Mouse (Mus musculus): ENCODE results near the gene Efs.

GRCm38 (mm10) chr14:54868026-54868425 lies 57.9 kb downstream of the Efs start:
- TF ChIP-seq USF1 (IDR thresholded peaks at IDR 0.05; ENCODE audit: low read depth) = no peak
- TF ChIP-seq CTCF (IDR thresholded peaks at IDR 0.05; ENCODE audit: control insufficient read depth, insufficient read depth, insufficient read length) = no peak
- TF ChIP-seq FOSL1 (IDR thresholded peaks at IDR 0.05; ENCODE audit: insufficient read depth, low read length, poor library complexity, severe bottlenecking) = no peak

Data from C2C12 (cell line).